Mouse (Mus musculus) intestine, postnatal 0 days (tissue): Measurements from ENCODE around the gene Zcchc14. TPM values are rescaled to one million over a fixed set of nuclear protein-coding genes. Genes with fewer than 3 reads are reported as not detected.

Experiments used
- ATAC-seq: fragments of 200-750 bp; cut with Nextera tagmentation; 2 replicates; pipeline ENCODE4 v1.8.0; 2017; ENCODE audit warnings: mild to moderate bottlenecking, moderate TSS enrichment, moderate library complexity
- H3K27ac ChIP-seq: fragments of 300-500 bp; sonication (generic); 2 replicates; pipeline ENCODE4 v1.5.1; 2014; ENCODE audit warnings: mild to moderate bottlenecking, low read depth, low read length, moderate library complexity
- H3K27me3 ChIP-seq: fragments of 300-500 bp; sonication (generic); replicated peaks from 2 replicates; pipeline ENCODE4 v1.6.1; 2014; ENCODE audit warnings: low read length, mixed read lengths; ENCODE audit not compliant: control insufficient read depth, insufficient read depth
- H3K36me3 ChIP-seq: fragments of 300-500 bp; sonication (generic); 2 replicates; pipeline ENCODE4 v1.6.1; 2014; ENCODE audit warnings: mild to moderate bottlenecking, moderate library complexity; ENCODE audit not compliant: control insufficient read depth, insufficient read depth
- H3K4me1 ChIP-seq: fragments of 300-500 bp; sonication (generic); replicated peaks from 2 replicates; pipeline ENCODE4 v1.6.1; 2014; ENCODE audit warnings: antibody characterized with exemption, low read length, mixed read lengths; ENCODE audit not compliant: control insufficient read depth, insufficient read depth
- H3K4me2 ChIP-seq: fragments of 300-500 bp; sonication (generic); replicated peaks from 2 replicates; pipeline ENCODE4 v1.6.1; 2014; ENCODE audit warnings: low read depth, mild to moderate bottlenecking, moderate library complexity
- H3K4me3 ChIP-seq: fragments of 300-500 bp; sonication (generic); 2 replicates; pipeline ENCODE4 v1.5.1; 2014; ENCODE audit warnings: low read depth, low read length
- H3K9ac ChIP-seq: fragments of 300-500 bp; sonication (generic); 2 replicates; pipeline ENCODE4 v1.6.1; 2014; ENCODE audit warnings: mild to moderate bottlenecking, low read depth, low read length
- H3K9me3 ChIP-seq: fragments of 300-500 bp; sonication (generic); 2 replicates; pipeline ENCODE4 v1.6.1; 2016; ENCODE audit warnings: mixed run types; ENCODE audit not compliant: control insufficient read depth
- CTCF ChIP-seq: sonication (generic); IDR thresholded peaks from 2 replicates; pipeline ENCODE4 v1.5.1; 2016; ENCODE audit warnings: low read depth, mild to moderate bottlenecking, control low read depth, antibody characterized with exemption, moderate library complexity
- WGBS: fragments of 180-500 bp; shearing (Covaris S2); extraction: QIAGEN DNeasy Blood & Tissue Kit; methylation state at CpG from one replicate; pipeline ENCODE4 v1.1.7; 2014; 5-methylcytosine and 5-hydroxymethylcytosine counted together
- polyA plus RNA-seq: library from polyadenylated mRNA; unstranded; fragments of >200 nt; fragmentation: Nextera tagmentation; extraction: Ambion mirVana; gene quantifications from 2 replicates; pipeline ENCODE4 v1.2.1, GENCODE M21; 2015

Zcchc14 gene
- polyA plus RNA-seq = 6.9 and 8.3 TPM in 2 replicates

DNA sequence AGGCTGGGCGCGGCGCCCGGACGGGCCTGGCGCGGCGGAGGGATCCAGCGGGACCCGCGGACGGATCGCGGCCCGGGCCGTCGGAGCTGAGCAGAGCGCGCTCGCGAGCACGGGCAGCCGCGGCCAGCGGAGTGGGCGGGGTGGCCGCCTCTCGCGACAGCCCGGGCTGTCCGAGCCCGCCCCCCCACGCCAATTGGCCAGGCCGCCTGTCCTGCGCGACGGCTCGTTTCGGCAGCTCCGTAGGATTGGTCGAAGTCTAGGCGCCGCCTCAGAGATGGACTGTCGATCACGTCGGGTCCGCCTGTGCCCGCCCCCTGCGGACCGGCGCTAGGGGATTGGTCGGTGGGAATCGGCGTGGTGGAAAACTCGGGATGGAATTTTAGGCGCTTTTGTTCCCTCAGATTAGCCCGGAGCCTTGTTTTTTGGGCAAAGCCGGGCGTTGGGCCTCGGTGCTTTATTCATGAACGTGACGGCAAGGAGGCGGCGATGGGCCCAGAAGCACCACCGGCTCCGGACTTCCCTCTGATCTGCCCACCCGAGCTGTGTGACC is at the start of gene Zcchc14:
Gene Zcchc14, minus strand, starts transcription at position 128 of the 550 bp plus-strand sequence.
- Histone ChIP-seq H3K9ac (peak within 1 kb of the TSS; percentile 87), H3K9me3 (no peaks in the 10 kb centered on the region), H3K36me3 (no peaks in the 10 kb centered on the region), H3K27me3 (no peaks in the 10 kb centered on the region), H3K4me3 (peak within 1 kb of the TSS; percentile 79), H3K4me2 (peak within 1 kb of the TSS; percentile 94), H3K27ac (peak within 1 kb of the TSS; percentile 95), H3K4me1 (peaks cover 25% of the 10 kb centered on the region)
- ATAC-seq = peak; percentile 98
- under 1% methylated on average over 66 of the region's 67 CpGs for WGBS
- 0 out of 2 replicates have a peak, but pooled peaks have one; percentile 8 for TF ChIP-seq CTCF

DNA sequence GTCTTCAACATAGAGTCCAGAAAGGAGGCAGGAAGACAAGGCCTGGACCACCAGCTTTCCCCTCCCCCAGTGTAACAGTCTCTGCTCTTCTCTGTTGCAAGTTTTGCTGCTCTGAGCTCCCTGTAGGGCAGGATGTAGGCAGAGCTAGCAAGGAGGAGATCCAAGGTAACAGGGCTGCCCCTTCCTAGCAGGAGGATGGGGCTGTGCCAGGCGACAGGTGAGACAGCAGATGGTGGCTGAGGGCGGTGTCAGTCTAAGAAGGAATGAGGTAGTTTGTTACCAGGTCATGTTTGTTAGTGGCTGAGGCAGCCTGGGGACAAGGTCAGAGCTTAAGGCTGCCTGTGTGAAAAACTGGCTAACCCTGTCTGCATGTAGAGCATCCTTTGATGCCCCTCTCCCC is 47.2 kb upstream of the Zcchc14 start:
- Histone ChIP-seq H3K4me1 (no peaks in the 10 kb centered on the region), H3K9me3 (no peaks in the 10 kb centered on the region), H3K36me3 (no peaks in the 10 kb centered on the region), H3K27ac (no peak overlapping the region), H3K4me3 (no peak overlapping the region), H3K4me2 (no peak overlapping the region), H3K27me3 (no peaks in the 10 kb centered on the region), H3K9ac (no peak overlapping the region)
- no peak for TF ChIP-seq CTCF
- WGBS = 79% methylated on average over 2 of the region's 2 CpGs
- ATAC-seq = no peak

DNA sequence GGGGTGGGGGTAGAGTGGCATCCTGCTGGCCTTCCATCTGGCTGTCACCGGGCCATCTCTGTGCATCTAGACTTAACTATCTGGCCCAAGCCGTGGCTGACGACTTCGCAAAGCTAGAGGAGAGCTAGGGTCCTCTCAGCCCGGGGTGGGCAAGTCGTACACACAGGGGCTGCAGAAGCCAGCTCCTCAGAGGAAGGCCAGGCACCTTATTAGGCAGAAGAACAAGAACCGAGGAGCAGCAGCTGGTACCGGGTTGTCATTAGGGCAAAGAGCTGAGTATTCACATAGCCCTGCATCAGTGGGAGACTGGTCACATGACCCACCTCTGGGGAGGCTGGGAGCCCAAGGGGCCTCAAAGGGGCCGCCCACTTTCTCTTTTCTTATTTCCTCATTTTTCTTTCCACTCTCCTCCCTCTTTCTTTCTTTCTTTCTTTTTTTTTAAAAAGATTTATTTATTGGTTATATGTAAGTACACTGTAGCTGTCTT is 46.0 kb upstream of the Zcchc14 start:
- 0 out of 2 replicates have a peak overlapping the region, but pooled peaks have one; percentile 11 for H3K9ac ChIP-seq
- no peak for TF ChIP-seq CTCF
- WGBS = 11% methylated on average over 9 of the region's 9 CpGs

DNA sequence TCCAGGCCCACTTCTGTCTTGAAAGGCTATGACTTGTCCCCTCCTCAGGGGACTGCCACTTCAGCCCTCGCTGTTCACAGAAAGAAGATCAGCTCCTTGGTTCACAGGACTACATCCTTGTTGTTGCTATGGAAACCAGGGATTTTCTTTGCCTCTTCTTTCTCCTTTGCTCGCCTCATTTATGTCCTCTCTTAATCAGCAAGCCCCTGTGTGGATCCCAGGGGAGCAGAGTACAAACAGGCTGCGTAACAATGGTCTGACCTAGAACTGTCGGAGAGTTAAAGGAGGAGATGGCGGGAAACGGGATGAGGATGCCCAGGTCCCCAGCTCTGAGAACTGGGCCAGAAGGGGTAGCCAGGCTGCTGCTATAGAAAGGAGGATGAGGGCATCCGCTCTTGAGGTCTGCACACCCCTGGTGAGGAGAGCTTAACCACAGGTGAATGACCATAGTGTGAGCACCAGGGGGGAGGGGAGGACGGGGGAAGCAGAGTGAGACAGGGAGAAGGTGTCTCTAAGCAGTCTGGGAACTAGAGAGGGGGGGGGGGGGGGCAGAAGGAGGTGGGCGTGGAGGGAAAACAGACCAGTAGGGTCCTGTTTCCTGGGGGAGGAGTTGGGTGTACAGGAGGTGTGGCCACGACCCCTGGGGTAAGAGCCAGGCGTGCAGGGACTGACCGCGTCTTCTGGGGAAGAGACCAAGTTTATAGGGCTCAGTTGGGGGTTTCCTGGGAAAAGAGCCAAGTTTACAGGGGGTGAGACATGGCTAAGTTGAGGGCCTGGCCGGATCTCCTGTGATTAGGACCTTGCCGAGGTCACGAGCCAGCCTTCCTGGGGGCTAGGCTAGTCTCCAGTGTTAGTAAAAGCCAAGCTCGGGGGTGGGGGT is 45.3 kb upstream of the Zcchc14 start:
- H3K4me3 ChIP-seq = no peak overlapping the region
- H3K9ac ChIP-seq = 0 out of 2 replicates have a peak overlapping the region, but pooled peaks have one; percentile 11

More for the DNA sequence above, 46.0 kb upstream of the Zcchc14 start:
- no peaks in the 10 kb centered on the region for H3K27me3 ChIP-seq
- H3K36me3 ChIP-seq = no peaks in the 10 kb centered on the region
- ATAC-seq = no peak
- H3K9me3 ChIP-seq = no peaks in the 10 kb centered on the region
- peak overlapping the region; percentile 41 for H3K4me2 ChIP-seq
- no peak overlapping the region for H3K27ac ChIP-seq
- H3K4me1 ChIP-seq = no peaks in the 10 kb centered on the region
- H3K4me3 ChIP-seq = no peak overlapping the region

DNA sequence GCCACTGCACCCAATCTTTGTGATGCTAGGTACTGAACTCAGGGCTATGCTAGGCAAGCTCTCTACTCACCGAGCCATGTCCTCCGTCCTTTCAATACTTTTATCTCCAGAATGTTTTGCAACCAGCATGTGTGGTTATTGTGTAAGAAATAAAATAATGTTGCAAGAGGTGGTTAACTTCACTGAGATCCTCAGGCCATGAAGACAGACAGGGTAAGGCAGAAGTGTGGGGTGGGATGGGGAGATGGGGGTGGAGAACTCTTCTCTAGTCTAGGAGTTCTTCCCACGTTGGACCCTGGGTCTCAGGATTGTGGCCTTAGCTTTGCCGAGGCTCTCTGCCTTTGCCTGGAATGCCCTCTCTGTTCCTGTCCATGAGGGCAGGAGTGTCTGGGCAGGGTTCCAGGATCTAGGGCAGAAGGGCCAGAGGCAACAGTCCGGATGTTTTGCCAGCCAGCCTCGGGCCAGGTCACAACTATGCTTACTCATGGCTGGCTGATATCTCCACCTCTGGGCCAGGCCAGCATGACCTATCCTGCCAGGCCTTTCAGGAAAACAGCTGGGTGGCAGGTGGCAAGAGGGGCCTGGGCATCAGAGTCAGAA is 43.0 kb upstream of the Zcchc14 start:
- Histone ChIP-seq H3K9ac (no peak overlapping the region), H3K36me3 (no peaks in the 10 kb centered on the region), H3K27ac (no peak overlapping the region), H3K27me3 (no peaks in the 10 kb centered on the region), H3K4me2 (no peak overlapping the region), H3K4me1 (no peaks in the 10 kb centered on the region), H3K9me3 (no peaks in the 10 kb centered on the region), H3K4me3 (no peak overlapping the region)
- WGBS = 74% methylated on average over 6 of the region's 6 CpGs
- ATAC-seq = no peak
- TF ChIP-seq CTCF = no peak

More for the DNA sequence above, 45.3 kb upstream of the Zcchc14 start:
- no peak for TF ChIP-seq CTCF
- H3K27ac ChIP-seq = no peak overlapping the region
- H3K27me3 ChIP-seq = no peaks in the 10 kb centered on the region
- WGBS = 4% methylated on average over 16 of the region's 17 CpGs
- peak overlapping the region; percentile 41 for H3K4me2 ChIP-seq
- H3K36me3 ChIP-seq = no peaks in the 10 kb centered on the region
- ATAC-seq = no peak
- H3K9me3 ChIP-seq = no peaks in the 10 kb centered on the region
- no peaks in the 10 kb centered on the region for H3K4me1 ChIP-seq

DNA sequence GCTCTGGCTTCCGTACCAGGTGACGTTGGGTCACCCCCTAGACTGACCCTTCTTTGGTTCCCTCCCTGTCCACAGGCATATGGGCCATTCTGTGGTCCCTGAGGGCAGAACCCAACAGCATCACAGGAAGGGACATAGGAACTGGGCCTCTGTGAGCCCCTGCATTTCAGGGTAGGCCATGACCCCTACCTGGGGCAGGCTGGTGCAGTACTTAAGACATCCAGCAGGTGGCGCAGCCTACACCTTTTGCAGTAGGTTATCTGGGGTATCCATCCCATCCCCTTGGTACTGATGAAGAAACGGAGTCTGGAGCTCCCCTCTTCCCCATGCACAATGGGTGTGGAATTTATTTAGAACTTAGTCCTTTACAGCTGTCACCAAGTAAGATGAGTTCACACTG is 41.8 kb upstream of the Zcchc14 start:
- Histone ChIP-seq H3K4me3 (no peak overlapping the region), H3K9ac (no peak overlapping the region), H3K4me2 (no peak overlapping the region), H3K27me3 (no peaks in the 10 kb centered on the region), H3K27ac (no peak overlapping the region), H3K36me3 (no peaks in the 10 kb centered on the region), H3K9me3 (no peaks in the 10 kb centered on the region), H3K4me1 (no peaks in the 10 kb centered on the region)
- 47% methylated on average over 4 of the region's 4 CpGs for WGBS
- no peak for ATAC-seq
- TF ChIP-seq CTCF = peak; percentile 87
